Mouse (Mus musculus) telencephalon, adult 2 months (tissue): Measurements from ENCODE around the gene BC016579.
A peak's percentile ranks its signal among the peaks of the same experiment; 100 is the strongest.

Experiments used
- DNase-seq: peaks from one replicate; pipeline ENCODE4 v3.0.0-alpha.2; 2011; ENCODE audit warnings: low read depth, low spot score

Gene BC016579

DNA sequence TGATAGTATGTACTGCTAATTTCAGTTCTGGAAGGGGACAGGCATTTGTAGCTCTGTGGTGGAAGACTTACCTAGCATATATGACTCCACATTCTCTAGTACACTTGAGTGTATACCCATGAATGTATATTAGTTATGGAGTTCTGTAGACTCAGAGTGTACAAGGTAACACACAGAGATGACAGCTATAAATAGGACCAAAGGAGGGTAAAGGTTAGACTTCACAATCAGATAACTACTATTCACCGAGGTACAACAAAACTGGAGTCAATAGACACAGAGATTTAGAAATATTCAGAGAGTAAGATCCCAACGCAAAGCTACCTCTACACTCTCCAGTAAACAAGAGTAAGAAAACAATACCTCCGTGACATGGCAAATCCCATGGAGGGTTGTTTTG lies 9.9 kb downstream of the BC016579 start:
- DNase-seq, result no peak

DNA sequence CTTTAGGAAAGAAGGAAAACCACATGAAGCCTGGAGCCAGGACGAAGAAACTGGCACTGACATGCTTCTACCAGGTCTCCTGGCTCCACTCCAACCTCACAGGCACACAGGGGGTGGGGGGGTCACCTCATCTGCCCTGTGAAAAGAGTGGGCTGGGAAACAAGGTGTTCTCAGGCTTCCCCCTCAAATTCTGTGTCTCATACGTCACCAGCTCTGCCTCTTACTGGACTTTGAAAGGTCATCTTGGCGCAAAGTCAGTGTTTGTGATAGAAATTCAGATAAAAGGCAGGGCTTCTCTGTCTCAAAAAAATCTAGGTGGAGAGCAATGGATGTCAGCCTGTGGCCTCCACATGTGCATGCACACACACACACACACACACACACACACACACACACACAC lies 12.6 kb downstream of the BC016579 start:
- no peak for DNase-seq

DNA sequence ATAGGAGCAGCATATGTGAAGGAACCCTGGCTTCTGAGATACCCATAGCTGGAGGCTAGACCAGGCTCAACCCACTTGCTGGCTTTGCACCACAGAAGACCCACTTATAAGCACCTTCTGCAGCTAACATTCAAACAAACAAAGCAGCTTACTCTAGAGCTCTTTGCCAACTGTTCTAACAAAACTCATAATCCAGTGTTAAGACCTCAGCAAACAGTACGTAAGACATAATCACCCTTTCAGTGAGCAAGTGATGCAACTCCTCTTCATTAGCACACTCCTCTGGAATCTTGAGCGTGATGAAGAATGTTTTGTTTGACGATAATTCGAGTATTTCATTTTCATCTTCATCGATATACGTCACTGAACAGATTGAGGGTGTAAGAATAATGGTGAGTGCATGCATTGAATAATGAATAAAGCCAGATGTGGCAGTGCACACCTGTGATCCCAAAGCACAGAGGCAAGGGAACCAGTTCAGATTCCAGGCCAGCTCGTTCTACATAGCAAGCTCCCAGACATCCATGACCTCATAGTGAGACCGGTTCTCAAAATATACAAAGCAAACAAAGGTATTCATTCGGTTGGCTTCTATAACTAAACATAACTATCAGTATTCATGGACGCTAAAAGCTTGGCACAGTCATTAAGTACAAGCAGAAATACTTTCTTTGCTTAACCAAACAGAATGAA lies 13.7 kb downstream of the BC016579 start:
- no peak for DNase-seq

DNA sequence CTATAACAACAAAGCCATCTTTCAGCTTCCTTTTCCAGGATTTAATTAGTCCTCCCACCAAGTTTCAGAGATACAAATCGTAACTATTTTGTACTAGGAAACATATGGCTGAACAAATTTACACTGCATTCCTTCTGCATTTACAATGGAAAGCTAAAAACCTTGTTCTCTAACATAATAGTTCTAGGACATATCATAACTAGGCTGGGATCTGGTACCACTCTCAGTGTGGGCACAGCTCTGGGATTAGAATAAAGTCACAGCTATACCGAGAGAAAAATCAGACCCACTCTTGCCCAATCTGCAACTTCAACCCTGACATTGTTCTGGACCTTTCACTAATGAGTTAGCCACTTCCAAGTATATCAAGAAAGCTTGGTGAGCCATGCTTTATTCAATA lies 18.0 kb downstream of the BC016579 start:
- peak; percentile 48 for DNase-seq

DNA sequence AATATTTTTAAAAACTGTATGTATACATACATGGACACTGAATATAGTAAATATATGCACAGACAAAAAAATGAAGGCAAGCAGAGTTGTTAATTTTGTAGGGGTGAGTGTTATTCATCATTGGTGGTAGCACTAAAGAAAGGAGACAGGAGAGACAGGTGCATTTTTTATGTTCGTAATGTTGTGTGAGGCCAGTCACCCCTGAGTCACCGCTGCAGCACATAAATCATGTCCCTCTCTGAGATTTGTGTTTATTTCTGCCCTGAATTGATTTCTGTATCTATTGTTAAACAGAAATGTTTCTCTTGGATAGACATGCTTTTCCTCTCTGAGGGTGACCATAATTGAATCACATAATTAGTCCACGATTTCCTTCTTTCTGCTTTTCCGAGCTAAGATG lies 21.4 kb downstream of the BC016579 start:
- DNase-seq, result no peak

DNA sequence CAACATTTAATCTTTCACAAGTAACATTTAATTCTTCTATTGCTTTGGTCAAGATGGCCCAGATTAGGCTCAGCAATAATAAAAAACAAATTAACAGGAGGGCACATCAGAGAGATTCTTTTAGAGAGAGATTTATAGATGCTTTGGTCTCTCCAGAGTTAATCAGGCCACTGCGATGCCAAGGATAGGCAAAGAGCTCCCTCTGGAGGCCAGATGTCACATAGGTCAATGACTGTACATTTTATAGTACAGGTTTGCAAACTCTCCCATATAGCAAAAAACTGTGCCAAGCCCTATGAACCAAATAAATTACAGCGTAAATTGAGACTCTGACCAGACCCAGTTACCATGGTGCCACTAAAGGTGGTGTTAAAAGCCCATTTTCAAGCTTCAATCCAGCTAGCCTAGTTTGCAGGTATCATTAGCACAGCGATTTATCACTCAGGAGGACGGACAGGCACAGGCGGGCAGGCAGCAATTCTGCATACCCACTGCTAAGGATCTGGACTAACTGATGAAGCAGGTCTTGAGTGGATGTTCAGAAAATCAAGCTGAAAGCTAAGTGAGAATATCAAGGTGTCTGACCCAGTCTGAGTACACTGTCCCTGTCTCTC lies 23.4 kb downstream of the BC016579 start:
- no peak for DNase-seq

DNA sequence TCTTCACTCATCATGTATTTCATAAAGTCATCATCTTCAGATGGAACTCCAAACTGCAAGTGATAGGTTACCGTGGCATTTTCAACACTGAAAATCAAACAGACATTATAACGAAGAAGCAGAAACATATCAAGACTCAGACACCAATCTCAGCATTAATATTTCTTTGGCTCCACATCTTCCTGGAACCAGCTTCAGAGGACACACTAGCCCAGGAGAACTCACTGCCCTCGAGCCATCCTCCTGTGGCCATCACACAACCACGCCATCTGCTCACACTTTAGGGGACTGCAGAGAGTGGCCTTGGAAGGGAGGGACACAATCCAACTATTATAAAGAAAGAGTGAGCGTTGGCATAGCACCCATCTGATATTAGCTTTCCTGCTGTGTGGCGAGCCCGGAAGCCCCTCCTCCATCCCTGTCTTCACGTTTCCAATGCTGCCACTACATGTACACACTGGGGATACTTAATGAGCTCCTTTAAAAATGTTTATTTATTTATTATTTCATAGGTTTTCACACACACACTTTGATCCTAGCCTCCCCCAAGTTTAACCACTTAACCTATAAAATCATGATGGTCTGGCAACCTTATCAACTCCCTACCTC lies 24.3 kb downstream of the BC016579 start:
- no peak for DNase-seq

DNA sequence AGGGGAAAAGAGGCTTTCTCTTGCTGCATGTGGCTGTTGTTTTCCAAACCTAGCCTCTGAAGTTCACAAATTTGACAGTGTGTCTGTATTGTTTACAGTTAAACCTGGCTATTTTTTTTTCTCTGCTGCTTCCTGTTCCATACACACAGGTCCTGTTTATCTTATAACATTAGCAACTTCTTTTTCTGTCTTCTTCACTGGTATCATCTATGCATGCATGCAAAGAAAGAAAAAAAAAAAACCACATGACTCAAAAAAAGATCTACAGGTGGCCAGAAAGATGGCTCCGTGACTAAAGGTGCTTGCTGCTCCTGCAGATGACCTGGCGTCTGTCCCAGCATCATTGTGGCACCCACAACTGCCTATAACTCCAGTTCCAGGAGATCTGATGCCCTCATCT lies 28.5 kb downstream of the BC016579 start:
- no peak for DNase-seq

DNA sequence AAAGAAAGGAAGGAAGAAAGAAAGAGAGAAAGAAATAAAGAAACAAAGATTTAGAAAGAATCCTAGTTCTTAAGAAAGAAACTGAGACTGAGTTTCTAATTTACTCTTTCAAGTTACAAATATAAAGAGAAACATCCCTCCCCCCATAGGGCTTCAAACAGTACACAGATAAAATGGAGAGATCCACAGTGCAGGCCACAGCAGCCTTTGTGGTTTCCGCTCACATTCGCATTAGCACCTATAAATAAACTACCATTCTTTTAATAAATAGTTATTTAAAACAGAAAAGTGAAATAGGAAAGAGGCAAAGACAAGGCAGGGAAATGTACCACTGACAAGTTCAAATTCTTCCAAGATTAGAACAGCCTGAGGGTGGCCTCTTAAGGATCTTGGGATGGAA lies 29.1 kb downstream of the BC016579 start:
- no peak for DNase-seq

DNA sequence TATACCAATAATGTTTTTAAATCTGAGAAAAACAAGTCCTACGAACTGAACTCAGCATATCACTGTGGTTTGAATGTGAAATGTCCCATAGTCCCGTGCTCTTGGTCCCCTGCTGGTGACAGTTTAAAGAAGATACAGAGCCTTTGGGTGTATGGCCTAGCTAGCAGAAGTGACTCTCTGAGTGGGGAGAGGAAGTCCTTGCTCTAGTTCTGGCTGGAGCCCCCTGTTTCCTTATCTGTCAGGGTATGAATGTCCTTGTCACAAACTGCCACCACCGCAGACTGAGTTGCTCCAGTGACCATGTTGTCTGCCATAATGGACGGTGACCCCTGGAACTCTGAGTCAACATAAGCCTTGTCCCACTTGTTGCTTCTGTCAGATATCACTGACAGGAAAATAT lies 30.6 kb downstream of the BC016579 start:
- DNase-seq, result no peak

DNA sequence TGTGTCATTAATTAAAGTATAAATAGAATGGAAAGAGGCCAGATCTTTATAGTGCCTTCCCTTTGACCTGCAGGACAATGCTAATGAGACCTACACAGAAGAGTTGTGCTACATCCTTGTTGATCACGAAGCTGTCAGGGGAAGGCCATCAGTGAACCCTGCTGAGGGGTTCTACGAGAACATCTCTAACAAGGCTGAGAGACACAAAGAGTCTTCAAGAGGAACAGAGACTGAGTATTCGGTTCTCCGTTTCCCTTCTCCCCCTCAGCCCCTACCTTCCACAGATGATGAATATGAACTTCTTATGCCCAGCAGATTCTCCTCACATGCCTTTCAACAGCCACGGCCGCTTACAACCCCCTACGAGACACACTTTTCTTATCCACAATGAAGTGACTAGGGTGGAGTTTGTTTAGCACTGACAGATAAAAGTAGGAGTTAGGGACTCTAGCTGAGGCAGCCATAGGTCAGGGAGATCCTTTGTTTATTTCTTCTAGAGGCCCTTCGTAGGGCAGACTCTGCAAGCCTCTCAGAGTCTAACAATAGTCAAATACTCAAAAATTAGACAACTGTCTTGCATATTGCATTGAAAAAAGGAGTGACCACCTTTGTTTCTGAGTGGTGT lies 34.0 kb downstream of the BC016579 start:
- no peak for DNase-seq

DNA sequence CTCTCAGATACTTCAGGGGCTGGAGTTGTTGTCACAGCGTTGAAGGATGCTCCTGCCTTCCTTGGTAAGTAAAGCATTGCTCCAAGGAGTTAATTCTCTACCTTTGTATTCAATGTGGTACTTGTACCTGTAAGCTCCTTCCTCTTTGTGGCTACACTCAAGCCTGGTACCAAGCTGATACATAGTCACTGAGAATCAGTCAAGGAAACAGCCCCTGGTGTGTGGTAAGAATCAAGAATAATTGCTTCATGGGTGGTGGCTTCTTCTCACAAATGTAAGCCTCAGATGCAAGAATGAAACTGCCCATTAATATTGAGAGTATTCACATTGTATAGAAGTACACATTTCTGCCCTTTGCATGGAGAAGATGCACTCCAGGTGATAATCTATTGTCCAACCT lies 37.9 kb downstream of the BC016579 start:
- DNase-seq, result no peak

DNA sequence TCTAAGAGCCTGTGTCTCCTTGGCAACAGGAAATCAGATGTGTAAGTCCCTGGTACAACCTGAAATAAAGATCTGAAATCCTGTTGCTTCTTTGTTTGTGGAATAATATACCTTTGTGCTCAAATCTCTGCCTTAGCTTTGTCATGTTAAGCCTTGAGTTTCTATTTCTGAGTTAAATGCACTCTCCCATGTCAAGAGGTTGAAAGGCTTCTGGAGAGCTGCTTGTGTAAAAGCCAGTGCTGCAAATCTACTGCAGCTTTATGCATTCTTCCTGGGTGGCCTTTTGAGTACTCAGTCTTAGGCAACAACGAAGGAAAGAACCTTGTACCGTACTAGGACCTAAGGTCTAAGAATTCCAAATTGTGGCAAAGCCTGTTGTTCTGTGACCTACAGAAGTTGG lies 40.6 kb downstream of the BC016579 start:
- DNase-seq, result no peak

DNA sequence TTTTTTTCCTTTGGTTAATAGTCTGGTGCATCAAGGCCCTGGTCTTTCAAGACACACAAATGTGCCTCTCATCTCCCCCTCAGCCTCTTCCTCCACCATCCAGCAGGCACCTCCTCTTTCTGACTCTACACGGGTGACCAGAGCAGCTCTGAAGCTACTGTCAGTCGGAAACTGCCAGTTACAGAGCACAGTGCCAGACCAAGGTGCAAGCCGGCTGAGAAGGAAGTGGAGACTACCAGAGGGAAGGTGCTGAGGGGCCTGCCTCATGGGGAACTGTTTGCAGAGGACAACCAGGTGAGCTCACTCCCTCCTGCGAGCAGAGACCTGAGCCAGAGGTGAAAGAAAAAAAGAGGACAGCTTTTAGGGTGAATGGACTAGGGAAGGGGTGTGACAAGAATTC lies 43.6 kb downstream of the BC016579 start, which contains the start of gene Gcsam:
TSS of gene Gcsam (plus strand) at position 114 of the 400 bp plus-strand sequence.
- DNase-seq, result no peak

DNA sequence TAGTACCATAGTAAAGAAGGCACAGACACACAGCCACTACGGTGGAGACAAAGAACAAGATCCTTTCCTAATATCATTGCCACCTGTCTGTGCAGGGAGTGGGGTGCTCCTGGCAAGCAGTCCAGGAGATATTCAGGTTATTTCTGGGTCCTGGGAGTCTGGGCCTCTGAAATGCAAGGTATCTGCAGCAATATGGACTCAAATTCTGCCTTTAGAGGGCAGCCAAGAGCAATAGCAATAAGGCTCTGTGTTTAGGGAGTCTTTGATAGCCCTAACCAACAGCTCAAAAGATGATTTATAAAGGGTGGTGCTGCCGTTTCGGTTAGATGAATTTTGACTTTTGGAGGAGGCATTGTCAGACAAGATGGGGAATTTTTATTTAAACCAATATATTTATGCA lies 44.6 kb downstream of the BC016579 start:
- DNase-seq, result no peak

DNA sequence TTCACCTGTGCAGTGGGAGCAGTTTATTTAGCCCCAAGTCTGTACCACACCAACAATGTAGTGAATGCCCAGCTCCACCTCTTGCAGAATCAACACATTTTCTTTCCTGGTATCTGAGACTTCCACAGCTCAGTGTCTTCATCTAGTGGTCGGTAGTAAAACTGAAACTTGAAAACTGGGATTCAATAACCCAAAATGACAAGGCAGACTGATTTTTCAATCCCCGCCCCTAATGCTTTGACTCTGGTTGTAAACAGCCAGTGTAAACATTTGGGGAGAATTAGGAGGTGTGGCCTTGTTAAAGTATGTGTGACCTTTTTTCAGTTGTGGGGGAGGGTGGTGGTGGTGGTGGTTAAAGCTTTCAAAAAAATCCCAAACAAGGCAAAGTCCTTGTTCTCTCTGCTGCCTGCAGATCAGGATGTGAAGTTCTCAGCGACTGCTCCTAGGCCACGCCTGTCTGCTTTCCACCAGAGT lies 45.4 kb downstream of the BC016579 start:
- peak; percentile 31 for DNase-seq

DNA sequence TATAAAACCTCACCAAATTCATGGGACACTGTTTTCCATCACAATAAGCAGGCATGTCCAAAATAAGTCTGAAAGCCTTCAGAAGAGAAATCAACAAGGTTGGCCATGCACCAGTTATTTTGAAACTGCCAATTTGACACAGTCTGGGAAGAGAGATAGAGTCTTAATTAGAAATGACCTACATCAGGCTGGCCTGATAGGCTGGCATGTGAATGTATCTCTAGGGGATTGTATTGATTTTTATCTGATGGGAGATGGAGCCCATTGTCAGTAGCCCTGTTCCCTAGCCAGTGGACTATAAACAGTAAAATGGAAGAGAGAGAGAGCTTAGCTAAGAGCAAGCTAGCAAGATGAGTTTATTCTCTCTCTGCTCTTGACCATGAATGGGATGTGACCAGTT lies 58.4 kb downstream of the BC016579 start:
- DNase-seq, result no peak

DNA sequence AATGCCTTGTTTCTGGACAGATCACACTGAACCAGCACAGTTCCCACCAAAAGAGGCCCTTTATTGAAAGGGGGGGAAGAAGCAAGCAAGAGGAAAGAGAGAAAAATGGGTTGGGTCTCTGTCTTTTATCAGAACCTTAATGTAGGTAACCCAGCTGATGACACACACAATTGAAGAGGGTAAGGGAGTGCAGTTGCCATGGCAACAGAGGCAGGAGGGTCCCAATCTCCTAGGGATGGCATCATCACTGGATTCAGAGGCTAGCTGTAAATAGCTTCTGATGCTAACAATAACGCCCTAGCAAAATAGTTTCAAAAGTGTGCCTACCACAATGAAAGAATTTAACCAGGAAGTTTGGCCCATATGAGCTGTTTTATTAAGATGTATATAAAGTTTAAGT lies 60.2 kb downstream of the BC016579 start:
- no peak for DNase-seq

DNA sequence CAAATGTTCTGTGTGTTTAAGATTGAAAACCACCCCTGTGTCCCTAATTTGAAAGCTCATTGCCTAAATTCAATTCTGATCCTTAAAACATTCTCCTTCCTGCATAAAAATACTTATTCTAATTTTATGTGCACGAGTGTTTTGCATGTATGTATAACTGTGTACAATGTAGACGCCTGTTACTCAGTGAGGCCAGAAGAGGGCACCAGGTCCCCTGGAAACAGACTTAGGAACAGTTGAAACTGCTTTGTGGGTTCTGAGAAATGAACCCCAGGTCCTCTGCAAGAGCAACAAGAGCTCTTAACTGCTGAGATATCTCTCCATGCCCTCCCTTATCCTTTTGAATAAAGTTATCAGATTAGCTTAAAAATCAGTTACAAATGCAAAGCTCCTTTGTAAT lies 71.4 kb downstream of the BC016579 start:
- DNase-seq, result no peak

DNA sequence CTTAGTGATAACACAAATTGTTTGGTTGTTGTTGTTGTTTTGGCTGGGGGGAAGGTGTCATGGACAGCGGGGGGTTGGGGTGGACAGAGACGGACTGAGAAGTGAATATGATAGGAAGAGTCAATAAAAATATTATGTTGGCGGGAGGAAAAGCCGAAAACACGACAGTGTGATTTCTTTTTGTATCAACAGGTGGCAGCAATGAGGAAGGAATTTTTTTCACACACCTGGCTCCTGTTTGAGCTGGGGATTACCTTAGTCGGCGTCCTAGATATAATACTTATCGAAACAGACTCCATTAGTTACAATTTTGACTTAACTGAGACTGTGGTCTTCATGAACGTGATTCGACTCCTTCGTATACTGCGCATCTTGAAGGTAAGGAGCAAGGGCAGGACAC lies 74.0 kb downstream of the BC016579 start:
- DNase-seq, result no peak
